Mouse (Mus musculus): ENCODE measurements around the gene Klb. TPM values are rescaled to one million over a fixed set of nuclear protein-coding genes. Genes with fewer than 3 reads are reported as not detected.

Klb gene
- total RNA-seq, 2 experiments from 2014 or later = 0.21 TPM; not detected in 1

DNA sequence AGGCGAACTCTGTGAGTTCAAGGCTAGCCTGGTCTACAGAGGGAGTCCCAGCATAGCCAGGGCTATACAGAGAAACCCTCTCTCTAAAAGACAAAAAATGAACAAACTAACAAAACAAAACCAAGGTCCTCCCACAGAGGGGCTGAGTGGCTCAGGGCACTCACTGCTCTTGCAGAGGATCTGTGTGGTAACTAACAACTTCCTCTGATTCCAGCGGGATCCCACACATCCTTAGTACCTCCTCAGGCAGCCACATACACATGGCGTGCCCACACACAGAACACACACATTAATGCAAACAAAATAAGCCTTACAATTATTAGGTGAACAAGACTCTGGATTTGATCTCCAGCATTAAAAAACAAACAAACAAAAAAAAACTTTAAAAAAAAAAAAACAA, 9.7 kb downstream of the Klb start:
- no peak for DNase-seq
- intact Hi-C loops (cut with DNase I; ENCODE audit: low total_unique reads) = no loop called here

DNA sequence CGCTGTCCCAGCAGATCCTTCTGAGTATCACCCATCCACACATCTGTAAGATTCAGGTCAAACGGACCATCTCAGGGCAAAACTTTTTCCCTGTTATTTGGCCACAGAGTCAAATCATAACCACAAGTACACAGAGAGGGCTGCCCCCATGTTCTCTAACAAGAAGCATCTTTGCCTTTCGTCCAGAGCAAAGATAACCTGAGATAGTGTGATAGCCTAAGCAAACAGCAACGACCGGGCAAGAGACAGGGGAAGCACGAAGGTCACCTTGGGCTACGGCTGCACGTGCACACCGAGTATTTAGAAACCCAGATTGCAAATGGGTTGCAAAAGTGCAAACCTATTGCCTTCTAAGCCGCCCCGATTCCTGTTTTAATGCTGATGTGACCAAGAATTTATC, 19.7 kb downstream of the Klb start:
- intact Hi-C loops (cut with DNase I; ENCODE audit: low total_unique reads) = no loop called here
- DNase-seq = no peak

DNA sequence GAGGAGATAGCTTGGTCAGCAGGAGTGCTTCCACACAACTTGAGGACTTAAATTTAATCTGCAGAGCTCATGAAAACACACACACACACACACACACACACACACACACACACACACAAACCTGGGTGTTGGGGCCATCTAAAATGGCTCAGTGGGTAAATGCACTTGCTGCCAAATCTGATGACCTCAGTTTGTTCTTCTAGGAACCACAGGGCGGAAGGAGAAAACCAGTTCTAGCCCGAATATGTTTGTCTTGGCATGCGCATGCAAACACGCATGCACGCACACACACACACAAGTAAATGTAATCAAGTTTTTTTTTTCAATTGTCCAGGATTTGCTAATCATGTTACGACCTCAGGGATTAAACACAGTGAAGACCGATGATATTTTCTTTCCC, 23.4 kb downstream of the Klb start:
- intact Hi-C loops (cut with DNase I; ENCODE audit: low total_unique reads) = no loop called here
- no peak for DNase-seq

DNA sequence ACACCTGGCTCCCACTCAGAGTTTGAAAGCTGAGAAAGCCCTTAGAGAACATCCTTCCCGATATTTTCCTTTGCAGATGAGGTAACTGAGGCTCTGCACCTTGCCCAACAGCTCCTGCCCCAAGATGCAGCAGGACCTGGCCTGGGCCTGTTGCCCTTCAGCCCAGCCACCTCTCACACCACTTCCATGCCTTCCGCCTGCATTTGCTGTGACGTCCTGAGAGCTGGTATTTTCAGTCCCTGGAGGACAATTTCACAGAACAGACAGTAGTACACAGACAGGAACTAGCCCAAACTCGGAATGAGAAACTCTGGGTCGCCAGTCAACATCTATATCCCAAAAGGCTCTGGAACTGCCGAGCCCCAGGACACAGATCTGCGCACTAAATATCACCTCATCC, 26.6 kb downstream of the Klb start:
- DNase-seq = no peak
- intact Hi-C loops (cut with DNase I; ENCODE audit: low total_unique reads) = no loop called here

DNA sequence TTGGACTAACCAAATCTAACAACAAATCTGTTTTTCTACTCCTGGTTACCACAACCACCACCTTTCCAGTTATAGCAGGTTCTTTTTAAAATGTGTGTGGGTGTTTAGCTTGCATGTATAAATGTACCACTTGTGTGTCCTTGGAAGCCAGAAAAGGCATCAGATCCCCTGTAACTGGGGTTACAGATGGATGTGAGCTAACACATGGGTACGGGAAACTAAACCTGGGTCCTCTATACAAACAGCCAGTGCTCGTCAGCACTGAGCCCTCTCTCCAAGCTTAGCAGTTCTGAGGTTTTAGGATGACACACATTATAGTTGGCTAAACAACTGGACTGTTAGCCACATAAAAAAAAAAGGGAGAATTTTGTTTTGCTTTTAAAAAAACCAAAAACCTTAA, 37.6 kb downstream of the Klb start:
- intact Hi-C loops (cut with DNase I; ENCODE audit: low total_unique reads) = no loop called here
- no peak for DNase-seq

DNA sequence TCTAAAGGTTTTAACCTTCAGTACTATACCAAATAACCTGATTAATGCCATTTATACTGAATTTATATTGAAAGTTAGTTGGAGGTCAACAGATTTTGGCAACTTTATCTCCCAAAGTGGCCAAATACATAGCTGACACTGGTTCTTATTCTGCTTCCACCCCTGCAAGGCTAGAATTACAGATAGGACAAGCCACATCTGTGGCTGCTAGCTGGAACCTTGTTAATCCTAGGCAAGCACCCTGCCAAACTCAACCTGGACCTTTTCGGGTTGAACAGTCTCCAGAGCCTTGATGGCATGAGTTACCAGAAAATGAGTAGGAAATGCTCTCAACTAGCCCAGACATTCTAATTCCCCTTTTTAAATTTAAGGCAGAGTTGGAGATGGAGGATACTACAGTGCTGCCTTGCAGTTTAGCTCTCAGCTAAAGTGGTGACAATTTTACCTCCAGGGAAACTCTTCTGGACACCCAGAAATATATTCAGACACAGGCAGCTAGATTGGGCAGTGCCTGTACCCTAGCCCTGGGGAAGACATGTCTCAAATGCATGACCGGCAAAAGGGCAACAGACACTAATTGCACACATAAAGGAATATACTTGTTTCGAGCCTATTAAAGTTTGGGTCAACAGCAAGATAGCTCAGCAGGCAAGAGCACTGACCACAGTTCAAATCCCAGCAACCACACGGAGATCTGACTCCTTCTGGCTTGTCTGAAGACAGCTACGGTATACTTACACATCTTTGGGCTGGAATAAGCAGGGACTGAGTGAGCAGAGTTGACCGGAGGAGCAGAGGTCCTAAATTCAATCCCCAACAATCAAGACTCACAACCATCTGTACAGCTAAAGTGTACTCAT, 39.1 kb downstream of the Klb start:
- intact Hi-C loops (cut with DNase I; ENCODE audit: low total_unique reads) = no loop called here

DNA sequence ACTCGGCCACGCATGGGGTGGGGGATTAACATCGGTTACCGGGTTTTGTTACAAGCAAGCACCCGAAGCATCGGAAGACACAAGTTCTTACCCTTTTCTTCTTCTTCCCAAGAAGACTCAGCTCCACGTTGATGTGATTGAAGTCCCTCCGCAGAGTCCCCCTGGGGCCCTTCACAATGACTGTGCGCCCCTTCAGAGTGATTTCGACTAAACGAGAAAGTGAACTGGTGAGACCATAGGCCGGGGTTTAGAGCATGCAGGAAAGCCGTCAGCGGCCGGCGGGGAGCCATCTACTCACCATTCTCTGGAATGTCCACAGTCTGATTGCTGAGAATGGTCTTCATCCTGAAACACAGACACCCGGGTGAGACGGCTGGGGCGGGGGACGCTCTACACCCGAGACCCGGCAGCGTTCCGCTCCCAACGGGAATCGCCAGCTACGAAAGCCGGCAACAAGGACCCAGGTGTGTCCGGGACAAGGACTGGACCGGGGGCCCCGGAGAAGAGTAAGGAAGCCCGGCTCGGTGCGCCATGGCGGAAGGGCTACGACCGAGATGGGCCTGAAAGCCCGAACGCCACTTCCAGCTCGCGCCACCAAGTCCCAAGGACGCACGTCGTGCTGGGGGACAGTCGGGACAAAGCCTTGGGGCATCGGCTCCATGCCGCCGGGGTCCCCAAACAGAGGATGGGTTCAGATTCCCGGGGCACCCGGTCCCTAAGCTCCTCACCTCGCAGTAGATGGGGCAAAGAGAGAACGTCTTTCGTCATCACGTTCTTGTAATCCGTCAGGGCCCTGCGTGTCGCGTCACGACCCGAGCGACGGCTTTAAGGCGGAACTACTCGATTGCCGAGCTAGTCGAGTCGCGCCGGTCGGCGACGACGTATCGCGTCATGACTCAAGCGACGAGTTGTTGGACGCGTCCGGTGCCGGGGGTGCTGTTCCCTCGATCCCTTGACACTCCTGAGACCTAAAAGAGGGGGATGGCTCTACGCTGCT, 42.8 kb downstream of the Klb start, which contains the start of the genes Rpl9 and Lias:
Rpl9 (minus strand) TSS at position 797 of the 997 bp plus-strand sequence.
Lias (plus strand) TSS at position 850 of the 997 bp plus-strand sequence.
- intact Hi-C loops (cut with DNase I; ENCODE audit: low total_unique reads) = no loop called here
- peak; percentile 98 for DNase-seq

More for the DNA sequence above, 39.1 kb downstream of the Klb start:
- DNase-seq = no peak

DNA sequence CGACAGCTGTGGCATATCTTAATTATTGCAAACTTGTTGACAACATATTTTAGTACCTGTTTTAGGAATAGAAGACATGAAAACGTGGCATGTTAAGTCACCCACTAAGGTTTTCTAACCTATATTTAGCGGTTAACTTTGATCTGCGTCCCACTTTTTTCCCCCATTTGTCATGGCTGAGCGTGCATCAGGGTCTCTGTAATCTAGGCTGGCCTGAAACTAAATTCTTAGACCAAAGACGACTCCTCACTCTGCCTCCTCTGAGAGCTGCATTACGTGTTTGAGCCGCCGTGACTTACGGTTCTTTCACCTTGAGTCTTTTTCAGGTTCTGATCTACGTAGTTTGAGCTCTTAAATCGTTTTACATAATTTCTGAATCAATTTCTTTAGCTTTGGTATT, 43.6 kb downstream of the Klb start:
- intact Hi-C loops (cut with DNase I; ENCODE audit: low total_unique reads) = no loop called here
- DNase-seq = no peak

DNA sequence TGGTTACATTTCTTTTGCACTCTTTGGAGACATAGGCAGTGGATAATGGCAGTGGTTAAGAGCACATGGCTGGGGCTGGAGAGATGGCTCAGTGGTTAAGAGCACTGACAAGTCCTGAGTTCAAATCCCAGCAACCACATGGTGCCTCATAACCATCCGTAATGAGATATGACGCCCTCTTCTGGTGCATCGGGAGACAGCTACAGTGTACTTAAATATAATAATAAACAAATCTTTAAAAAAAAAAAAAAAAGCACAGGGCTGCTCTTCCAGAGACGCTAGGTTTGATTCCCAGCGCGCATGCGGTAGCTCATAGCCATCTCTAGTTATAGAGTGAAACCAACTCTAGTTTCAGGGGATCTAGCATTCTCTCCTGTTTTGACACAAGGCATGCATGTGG, 46.3 kb downstream of the Klb start:
- DNase-seq = no peak
- intact Hi-C loops (cut with DNase I; ENCODE audit: low total_unique reads) = no loop called here

DNA sequence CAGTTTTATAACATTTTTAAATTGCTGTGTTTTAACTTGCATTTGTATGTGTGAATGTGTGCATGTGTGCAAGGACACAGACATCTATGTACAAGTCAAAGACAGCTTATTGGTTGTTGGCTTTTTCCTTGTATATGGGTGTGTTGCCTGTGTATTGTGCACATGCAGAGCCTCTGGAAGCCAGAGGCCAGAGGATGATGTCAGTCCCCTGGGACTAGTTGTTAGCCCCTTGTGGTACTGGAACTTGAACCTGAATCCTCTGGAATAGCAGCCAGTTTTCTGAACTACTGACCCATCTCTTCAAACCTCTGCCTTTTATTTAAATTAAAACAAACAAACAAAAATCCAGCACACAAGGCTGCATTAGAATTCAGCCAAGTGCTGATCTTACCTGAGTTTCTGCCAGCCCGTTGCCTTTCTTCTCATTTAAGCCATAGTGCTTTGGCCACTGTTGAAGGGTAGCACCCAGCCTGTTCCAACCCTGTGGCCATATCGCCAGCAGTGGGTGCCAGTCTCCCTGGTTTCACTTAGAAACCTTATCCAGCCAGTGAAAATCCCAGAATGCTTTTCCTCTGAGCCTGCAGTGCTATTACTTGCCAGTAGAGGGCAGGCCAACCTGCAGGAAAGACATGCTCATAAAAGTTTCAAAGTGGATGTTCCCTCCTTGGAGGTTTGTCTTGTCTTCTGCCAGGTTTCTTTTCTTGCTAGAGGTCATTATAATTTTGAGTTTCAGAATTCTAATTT, 53.3 kb downstream of the Klb start:
- peak; percentile 73 for DNase-seq
- intact Hi-C loops (cut with DNase I; ENCODE audit: low total_unique reads) = loop anchor here (10.0 kb wide), 1 partner anchor 293 kb away; the partner anchor contains the start of gene Pds5a

DNA sequence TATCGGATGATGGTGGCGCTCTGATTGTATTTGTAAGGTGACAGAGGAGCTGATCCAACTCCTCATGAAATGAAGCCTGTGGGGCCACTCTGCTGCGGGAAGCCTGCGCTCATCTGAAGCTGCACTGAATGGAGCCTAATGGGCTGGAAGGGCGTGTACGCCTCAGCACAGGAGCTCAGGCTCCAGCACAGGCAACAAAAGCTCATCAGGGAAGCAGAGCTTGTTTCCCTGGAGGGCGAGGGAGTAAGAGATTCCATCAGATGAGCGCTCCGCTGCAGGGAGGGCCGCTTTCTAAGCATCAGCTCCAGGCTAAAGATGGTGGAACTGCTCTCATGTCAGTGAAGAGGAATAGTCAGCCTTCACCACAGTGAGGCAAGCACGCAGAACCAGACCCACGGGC, 59.9 kb downstream of the Klb start:
- no peak for DNase-seq
- intact Hi-C loops (cut with DNase I; ENCODE audit: low total_unique reads) = loop anchor here (10.0 kb wide), 1 partner anchor 287 kb away; the partner anchor contains the start of gene Pds5a

DNA sequence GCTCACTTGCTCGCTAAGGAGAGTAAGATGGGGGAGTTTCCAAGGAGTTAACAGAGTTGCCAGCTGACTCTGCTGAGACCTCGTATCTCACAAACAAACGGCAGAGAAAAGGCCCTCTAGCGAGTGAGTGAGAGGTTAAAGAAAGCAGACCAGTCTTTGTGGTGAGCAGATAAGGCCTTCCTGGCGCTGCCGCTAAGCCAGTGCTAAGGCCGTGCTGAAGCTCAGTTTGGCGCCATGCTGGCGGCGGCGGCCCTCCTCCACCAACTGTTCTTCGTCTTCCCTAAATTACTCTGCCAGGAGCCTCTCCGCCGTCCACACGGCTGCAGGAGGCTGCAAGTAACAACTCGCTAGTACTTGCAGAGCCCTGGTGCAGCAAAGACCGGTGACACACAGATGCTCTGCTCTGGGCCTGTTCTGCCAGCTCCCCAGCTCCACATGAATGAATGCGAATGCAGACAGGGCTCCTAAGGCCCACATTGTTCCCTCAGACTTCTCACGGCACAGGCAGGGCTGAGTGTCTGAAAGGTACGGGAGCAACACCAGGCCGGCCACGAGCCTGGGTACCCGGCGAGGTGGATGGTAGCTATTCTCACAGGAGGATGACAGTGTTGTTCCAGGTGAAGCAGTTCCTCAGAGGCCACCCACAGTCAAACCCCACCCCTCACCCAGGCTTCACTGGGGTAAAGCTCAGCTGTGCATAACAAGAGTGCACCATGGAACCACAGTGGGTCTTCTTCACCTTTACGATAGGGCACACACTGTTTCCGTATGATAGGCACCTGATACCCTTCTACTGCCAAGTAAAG, 67.7 kb downstream of the Klb start:
- intact Hi-C loops (cut with DNase I; ENCODE audit: low total_unique reads) = no loop called here
- DNase-seq = no peak

DNA sequence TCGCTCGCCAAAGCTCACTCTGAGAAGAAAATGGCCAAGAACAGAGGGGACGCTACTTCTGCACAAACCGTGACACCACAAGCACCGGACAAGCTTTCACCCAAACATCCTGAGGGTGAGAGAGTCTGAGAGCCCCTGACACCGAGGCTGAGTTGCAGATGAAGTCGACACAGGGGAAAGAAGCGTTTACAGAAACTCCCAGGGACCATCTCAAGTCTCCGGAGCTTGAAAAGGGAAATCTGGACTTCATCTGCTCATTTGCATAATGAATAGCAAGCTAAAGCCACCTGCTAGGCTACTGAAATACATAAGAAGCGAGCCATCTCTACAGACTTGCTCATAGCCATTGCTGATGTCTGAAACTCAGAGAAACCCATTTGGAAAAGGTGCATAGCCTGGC, 71.0 kb downstream of the Klb start:
- DNase-seq = no peak
- intact Hi-C loops (cut with DNase I; ENCODE audit: low total_unique reads) = no loop called here

DNA sequence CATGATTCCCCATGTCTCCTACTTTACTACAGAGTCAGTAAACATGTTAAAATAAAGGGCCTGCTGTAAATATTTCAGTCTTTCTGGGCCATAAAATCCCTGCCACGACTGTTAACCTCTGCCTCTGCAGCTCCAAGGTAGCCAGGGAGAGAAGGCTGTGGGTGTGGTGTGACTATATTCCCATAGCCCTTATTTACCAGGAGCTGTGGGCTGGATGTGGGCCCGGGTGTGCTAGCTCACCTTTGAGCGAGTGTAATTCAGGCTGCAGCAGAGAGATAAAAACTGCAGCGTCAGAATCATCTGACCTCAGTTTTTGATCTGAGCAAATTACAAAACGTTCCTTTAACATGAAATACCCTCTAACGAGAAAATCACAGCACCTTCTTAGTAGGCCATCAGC, 72.7 kb downstream of the Klb start:
- intact Hi-C loops (cut with DNase I; ENCODE audit: low total_unique reads) = no loop called here

DNA sequence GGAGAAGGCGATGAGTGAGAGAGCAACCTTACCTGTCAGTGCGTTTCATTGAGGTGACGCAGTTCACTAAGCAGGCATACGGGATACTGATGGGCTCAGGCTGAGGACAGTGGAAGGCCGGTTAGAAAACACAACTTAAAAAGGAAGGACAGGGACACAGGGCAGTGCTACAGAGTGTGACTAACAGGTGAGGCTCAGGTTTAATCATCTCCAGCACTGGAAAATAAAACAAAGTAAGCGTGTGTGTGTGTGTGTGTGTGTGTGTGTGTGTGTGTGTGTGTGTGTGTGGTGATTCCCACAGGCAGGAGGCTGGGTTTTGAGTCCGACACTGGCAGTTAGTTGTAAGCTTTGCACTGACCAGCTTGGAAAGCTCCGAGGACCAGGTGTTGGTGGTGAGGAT, 74.7 kb downstream of the Klb start:
- no peak for DNase-seq

More for the DNA sequence above, 72.7 kb downstream of the Klb start:
- no peak for DNase-seq

DNA sequence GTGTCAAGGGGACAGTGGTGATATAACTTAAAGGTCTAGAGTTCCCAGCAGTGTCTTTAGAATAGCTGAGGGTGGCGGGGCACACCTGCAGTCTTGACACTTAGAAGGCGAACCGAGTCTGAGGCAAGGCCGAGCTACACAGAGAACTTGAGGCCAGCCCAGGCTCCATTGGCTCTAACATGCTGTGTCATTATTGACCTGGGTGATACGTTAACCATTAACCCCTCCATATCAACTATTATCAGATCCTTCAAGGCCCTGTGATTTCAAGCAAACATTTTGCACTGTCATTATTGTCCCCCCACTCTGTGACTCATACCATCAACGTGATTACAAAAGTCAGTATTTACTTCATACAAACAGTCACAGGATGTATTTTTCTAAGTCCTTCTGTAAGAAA, 76.1 kb downstream of the Klb start:
- intact Hi-C loops (cut with DNase I; ENCODE audit: low total_unique reads) = no loop called here
- no peak for DNase-seq

More for the DNA sequence above, 74.7 kb downstream of the Klb start:
- intact Hi-C loops (cut with DNase I; ENCODE audit: low total_unique reads) = no loop called here

DNA sequence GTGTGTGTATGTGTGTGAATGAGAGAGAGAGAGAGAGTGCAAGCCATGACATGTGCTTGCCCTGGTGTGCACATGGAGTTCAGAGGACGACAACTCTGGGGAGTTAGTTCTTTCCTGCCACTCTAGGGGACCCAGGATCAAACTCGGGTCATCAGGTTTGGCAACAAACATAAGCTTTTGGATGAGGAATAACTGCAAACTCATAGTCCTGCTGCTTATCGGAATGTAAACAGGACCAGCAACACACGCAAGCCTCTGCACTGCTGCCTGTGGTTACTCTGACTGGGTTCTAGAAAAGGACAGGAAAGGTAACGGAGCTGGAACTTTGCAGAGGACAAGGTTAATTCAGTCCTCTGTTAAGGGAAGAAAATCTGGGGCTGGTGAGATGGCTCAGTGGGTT, 77.1 kb downstream of the Klb start:
- DNase-seq = no peak
- intact Hi-C loops (cut with DNase I; ENCODE audit: low total_unique reads) = no loop called here

DNA sequence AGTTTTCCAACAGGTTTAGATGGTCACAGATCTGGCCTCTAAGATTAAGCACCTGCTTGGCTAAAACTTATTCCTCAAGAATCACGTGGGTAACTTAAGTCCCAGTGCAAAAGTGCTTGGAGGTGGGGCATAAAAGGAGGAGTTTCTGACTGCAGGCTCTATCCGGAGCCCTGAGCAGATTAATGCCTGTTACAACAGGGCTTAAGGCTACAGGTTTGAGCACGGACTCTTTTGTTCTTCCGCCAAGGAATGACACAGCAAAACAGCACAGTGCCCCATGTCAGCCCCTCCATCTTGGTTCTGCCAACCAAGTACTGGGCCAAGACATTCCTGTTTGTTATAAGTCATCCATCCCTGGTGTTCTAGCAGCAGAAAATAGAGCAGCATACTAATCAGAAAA, 80.2 kb downstream of the Klb start:
- DNase-seq = no peak
- intact Hi-C loops (cut with DNase I; ENCODE audit: low total_unique reads) = no loop called here

DNA sequence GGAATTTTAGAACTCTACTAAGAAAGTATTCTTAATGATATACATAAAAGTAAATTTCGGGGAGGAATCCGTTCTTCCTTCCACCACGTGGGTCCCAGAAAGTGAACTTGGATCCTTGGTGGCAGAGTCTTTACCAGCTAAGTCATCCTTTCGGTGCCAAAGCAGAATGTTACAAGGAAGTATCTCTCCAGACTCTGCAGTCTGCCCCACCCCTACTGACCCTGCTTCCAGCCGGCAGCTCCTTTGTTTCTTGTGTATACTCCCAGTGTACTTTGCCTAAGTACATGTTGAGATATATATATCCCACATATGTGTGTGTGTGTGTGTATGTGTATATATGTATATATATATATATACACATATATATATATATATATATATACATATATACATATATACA, 81.3 kb downstream of the Klb start:
- intact Hi-C loops (cut with DNase I; ENCODE audit: low total_unique reads) = no loop called here
- DNase-seq = no peak
